Mouse (Mus musculus): ENCODE measurements around the gene Gm7356. TPM values are rescaled to one million over a fixed set of nuclear protein-coding genes. Genes with fewer than 3 reads are reported as not detected.
"Not testable (repeated sequence)": the region's sequence is repeated elsewhere in the genome, so short reads cannot be mapped to it uniquely, and the experiment has no call there.

Gm7356 gene
- polyA plus RNA-seq (2012; ENCODE audit: insufficient read depth, insufficient read length, missing spikeins): not detected in 2 replicates

DNA sequence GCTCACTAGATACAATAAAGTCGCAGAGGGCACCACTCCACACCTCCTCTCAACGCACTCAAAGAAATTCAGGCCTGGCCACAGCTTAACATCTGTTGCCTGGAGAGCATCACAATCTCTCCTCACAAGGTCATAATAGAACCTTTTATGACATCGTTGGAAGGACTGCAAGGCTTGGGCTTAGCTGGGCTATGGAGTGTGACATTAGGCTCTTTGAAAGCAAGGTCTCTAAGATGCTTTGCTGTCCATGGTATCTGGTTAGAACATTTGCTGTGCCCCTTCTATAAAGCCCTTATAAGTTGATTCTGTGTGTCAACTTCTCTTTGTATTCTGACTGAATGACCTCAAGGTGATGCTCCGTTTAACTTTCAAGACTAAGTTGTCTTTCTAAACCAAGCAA, at the start of gene Gm7356:
TSS of gene Gm7356 (minus strand) at position 101 of the 400 bp plus-strand sequence.
- H3K4me3 ChIP-seq (ENCODE audit: insufficient read depth, low read depth, low read length); H3K27ac ChIP-seq (replicated peaks; ENCODE audit: low read depth, low read length); H3K4me1 ChIP-seq (ENCODE audit: control insufficient read depth, insufficient read depth, insufficient read length, low read length): not testable (repeated sequence)

DNA sequence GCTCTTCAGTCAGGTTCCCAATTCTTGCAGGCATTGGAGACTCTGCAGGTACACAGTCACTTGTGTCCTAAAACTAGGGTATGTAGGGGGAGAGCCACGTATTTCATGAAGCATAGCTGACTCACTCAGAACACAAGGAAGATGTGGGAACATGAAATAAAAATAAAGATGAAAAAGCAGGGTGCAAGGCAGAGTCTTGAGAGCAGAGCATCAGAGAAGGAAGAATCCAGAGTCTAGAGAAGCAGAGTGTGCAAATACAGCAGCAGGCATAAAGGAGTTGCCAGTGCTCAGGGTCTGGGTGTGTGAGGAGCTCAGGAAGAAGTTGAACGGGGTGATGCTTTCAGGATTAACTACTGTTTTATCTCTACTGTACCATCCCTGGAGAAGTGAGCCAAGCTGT, 38.4 kb upstream of the Gm7356 start:
- not testable (repeated sequence) for H3K4me3 ChIP-seq (ENCODE audit: insufficient read depth, low read depth, low read length); H3K4me1 ChIP-seq (ENCODE audit: control insufficient read depth, insufficient read depth, insufficient read length, low read length); H3K27ac ChIP-seq (replicated peaks; ENCODE audit: low read depth, low read length)

DNA sequence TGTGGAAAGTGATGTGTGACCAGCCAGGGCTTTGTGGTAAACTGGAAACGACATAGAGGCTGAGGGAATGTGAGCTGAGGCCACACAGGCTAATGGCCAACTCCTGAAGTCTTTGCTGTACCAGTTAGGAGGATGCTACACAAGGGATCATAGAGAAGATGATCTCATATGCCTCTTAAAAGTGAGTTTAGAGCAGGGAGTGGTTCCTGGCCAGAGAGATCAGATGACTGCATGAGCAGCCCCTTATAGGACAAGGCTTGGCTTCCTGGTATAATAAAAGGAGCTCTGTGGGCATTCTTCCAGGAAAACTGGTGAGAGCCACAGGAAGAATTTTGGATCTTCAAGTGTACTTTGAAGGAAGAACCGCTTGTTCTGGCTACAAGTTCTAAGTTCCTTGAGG, 33.5 kb upstream of the Gm7356 start:
- H3K4me3 ChIP-seq (ENCODE audit: insufficient read depth, low read depth, low read length); H3K27ac ChIP-seq (replicated peaks; ENCODE audit: low read depth, low read length): not testable (repeated sequence)

DNA sequence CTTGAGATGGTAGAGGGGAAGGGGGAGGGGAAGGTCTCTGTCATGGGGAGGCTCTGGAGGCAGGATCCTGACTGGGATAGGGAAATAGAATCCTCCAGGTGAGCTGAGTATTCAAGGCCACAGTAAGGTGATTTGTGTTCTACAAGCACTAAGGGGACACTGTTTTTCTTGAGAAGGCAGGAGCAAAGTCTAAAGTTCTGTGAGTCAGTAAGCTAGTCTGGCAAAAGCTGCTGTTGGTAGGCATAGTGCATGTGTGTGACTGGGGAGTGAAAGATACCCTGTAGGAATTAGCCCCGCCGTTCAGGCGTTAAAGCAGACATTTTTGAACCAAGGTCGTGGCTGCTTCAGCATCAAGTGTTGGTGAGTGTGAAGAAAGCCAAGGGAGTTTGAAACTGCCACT, 32.6 kb upstream of the Gm7356 start:
- H3K4me3 ChIP-seq (ENCODE audit: insufficient read depth, low read depth, low read length); H3K4me1 ChIP-seq (ENCODE audit: control insufficient read depth, insufficient read depth, insufficient read length, low read length); H3K27ac ChIP-seq (replicated peaks; ENCODE audit: low read depth, low read length): not testable (repeated sequence)

More for the DNA sequence above, 33.5 kb upstream of the Gm7356 start:
- H3K4me1 ChIP-seq (ENCODE audit: control insufficient read depth, insufficient read depth, insufficient read length, low read length): not testable (repeated sequence)

DNA sequence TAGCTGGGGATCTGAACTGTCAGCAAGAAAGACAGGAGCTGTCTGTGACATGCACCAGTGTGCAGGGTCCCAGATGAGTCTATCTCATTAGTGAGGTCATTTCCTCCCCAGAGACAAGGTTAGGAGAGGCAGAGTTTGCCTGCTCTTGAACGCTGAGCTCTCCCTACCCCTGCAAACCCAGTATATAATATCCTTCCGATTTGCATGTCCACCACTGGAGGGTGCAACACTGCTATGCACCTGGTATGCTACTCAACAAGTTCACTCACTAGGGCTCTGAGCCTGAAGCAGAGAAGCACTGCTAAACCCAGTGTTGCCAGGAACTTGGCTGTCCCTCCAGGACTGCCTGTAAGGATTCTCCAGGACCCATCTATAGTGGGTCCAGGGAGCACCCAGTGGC, 10.1 kb downstream of the Gm7356 start:
- not testable (repeated sequence) for H3K4me3 ChIP-seq (ENCODE audit: insufficient read depth, low read depth, low read length); H3K27ac ChIP-seq (replicated peaks; ENCODE audit: low read depth, low read length)

DNA sequence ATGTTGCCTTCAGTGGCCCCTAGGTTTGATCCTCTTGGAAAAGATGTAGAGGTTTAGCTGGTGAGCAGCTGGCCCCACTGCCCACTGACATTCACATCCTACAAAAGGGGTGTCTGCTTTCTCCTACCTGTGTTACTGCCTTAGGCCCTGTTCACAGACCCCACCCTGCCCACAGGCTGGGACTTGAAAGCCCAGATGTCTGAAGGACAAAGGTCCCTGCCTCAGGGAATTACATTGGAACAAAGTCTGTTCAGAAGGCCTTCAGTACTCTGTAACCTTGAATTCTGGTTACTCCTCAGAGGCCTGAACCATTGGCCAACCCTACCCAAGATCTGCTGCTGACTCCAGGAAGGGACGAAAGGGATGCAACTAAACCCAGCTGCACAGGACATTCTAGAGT, 15.8 kb downstream of the Gm7356 start:
- H3K4me1 ChIP-seq (ENCODE audit: control insufficient read depth, insufficient read depth, insufficient read length, low read length): no peaks in the 10 kb centered on the region
- H3K27ac ChIP-seq (replicated peaks; ENCODE audit: low read depth, low read length): no peak overlapping the region
- no peak overlapping the region for H3K4me3 ChIP-seq (ENCODE audit: insufficient read depth, low read depth, low read length)

More for the DNA sequence above, 10.1 kb downstream of the Gm7356 start:
- H3K4me1 ChIP-seq (ENCODE audit: control insufficient read depth, insufficient read depth, insufficient read length, low read length): not testable (repeated sequence)

DNA sequence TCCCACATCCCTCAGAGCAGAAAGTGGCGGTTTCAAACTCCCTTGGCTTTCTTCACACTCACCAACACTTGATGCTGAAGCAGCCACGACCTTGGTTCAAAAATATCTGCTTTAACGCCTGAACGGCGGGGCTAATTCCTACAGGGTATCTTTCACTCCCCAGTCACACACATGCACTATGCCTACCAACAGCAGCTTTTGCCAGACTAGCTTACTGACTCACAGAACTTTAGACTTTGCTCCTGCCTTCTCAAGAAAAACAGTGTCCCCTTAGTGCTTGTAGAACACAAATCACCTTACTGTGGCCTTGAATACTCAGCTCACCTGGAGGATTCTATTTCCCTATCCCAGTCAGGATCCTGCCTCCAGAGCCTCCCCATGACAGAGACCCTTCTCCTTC, 32.7 kb downstream of the Gm7356 start:
- not testable (repeated sequence) for H3K4me1 ChIP-seq (ENCODE audit: control insufficient read depth, insufficient read depth, insufficient read length, low read length); H3K4me3 ChIP-seq (ENCODE audit: insufficient read depth, low read depth, low read length); H3K27ac ChIP-seq (replicated peaks; ENCODE audit: low read depth, low read length)

DNA sequence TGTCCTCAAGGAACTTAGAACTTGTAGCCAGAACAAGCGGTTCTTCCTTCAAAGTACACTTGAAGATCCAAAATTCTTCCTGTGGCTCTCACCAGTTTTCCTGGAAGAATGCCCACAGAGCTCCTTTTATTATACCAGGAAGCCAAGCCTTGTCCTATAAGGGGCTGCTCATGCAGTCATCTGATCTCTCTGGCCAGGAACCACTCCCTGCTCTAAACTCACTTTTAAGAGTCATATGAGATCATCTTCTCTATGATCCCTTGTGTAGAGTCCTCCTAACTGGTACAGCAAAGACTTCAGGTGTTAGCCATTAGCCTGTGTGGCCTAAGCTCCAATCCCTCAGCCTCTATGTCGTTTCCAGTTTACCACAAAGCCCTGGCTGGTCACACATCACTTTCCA, 33.6 kb downstream of the Gm7356 start:
- not testable (repeated sequence) for H3K4me1 ChIP-seq (ENCODE audit: control insufficient read depth, insufficient read depth, insufficient read length, low read length)

DNA sequence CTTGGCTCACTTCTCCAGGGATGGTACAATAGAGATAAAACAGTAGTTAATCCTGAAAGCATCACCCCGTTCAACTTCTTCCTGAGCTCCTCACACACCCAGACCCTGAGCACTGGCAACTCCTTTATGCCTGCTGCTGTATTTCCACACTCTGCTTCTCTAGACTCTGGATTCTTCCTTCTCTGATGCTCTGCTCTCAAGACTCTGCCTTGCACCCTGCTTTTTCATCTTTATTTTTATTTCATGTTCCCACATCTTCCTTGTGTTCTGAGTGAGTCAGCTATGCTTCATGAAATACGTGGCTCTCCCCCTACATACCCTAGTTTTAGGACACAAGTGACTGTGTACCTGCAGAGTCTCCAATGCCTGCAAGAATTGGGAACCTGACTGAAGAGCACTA, 38.5 kb downstream of the Gm7356 start:
- H3K4me1 ChIP-seq (ENCODE audit: control insufficient read depth, insufficient read depth, insufficient read length, low read length); H3K27ac ChIP-seq (replicated peaks; ENCODE audit: low read depth, low read length); H3K4me3 ChIP-seq (ENCODE audit: insufficient read depth, low read depth, low read length): not testable (repeated sequence)

More for the DNA sequence above, 33.6 kb downstream of the Gm7356 start:
- H3K4me3 ChIP-seq (ENCODE audit: insufficient read depth, low read depth, low read length); H3K27ac ChIP-seq (replicated peaks; ENCODE audit: low read depth, low read length): not testable (repeated sequence)

DNA sequence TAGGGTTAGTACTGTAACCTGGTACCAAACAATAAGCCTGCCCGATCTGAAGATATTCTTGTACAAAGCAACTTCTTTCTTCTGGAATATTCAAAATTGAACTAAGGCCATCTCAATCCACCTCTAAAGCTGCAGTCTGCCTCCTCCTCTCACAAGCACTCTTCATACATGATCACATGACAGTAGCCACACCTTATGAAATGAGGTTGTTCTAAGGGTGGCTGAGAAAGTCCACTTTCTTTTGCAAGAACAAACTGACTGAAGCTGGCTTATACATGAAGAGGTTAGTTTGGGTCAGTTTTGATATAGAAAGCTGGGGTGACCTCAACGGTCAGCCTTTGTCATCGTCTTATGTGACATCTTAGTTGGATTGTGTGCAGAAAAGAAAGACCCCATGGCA, 41.3 kb downstream of the Gm7356 start:
- not testable (repeated sequence) for H3K27ac ChIP-seq (replicated peaks; ENCODE audit: low read depth, low read length); H3K4me3 ChIP-seq (ENCODE audit: insufficient read depth, low read depth, low read length); H3K4me1 ChIP-seq (ENCODE audit: control insufficient read depth, insufficient read depth, insufficient read length, low read length)

DNA sequence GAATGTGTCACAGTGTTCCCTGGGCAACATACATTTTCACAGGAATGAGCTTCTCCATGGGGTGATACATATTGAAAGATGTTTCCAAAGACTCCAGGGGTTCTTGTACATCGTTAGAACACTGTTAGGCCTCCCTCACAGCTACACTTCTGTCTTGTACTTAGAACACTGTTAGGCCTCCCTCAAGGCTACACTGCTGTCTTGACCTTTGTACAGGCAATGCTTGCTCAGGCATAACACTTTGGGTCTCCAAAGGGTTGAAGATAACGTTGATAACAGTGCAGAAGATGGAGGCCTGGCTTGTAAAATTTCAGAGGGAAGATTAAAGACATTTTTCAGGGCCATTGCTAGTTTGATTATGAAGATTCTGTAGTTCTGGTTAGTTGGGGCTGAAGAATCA, 45.4 kb downstream of the Gm7356 start:
- H3K27ac ChIP-seq (replicated peaks; ENCODE audit: low read depth, low read length); H3K4me1 ChIP-seq (ENCODE audit: control insufficient read depth, insufficient read depth, insufficient read length, low read length); H3K4me3 ChIP-seq (ENCODE audit: insufficient read depth, low read depth, low read length): not testable (repeated sequence)

DNA sequence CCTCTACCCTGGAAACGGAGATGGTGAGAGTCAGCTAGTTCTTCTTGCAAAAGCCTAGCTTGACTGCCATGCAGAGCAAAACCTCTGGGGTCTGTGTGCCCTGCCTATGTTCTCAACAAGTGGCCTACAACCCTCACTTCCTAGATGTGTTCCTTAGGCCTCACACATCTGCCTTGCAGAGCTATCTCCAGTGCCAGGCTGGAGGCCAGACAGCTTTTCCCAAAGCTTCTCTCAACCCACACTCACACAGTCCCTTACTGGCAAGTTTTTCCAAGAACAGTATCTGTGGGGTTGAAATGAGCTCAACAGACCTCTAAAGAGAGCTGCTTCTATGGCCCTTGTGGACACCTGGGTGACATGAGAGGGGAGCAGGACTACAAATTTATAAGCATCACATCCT, 51.9 kb downstream of the Gm7356 start:
- not testable (repeated sequence) for H3K4me1 ChIP-seq (ENCODE audit: control insufficient read depth, insufficient read depth, insufficient read length, low read length); H3K27ac ChIP-seq (replicated peaks; ENCODE audit: low read depth, low read length); H3K4me3 ChIP-seq (ENCODE audit: insufficient read depth, low read depth, low read length)

Other genes with a start within 250 kb of the Gm7356 start
- gene Afdn, start 243.2 kb downstream of the Gm7356 start, polyA plus RNA-seq (2012; ENCODE audit: insufficient read depth, insufficient read length, missing spikeins): 28.9 and 74.8 TPM in 2 replicates
- not detected in 2 replicates for gene Tcte2, start 241.9 kb downstream of the Gm7356 start, polyA plus RNA-seq (2012; ENCODE audit: insufficient read depth, insufficient read length, missing spikeins)
- not detected in 2 replicates for gene Gm7168, start 55.3 kb downstream of the Gm7356 start, polyA plus RNA-seq (2012; ENCODE audit: insufficient read depth, insufficient read length, missing spikeins)
- gene Gm7358, start 55.8 kb upstream of the Gm7356 start, polyA plus RNA-seq (2012; ENCODE audit: insufficient read depth, insufficient read length, missing spikeins): not detected in 2 replicates
- 3.0 and 3.4 TPM in 2 replicates for gene Dact2, start 200.6 kb upstream of the Gm7356 start, polyA plus RNA-seq (2012; ENCODE audit: insufficient read depth, insufficient read length, missing spikeins)

All from brown adipose tissue, adult 24 weeks (tissue).